12 mouse cellular contexts compared by ENCODE assay signal in the genomic region with DNA sequence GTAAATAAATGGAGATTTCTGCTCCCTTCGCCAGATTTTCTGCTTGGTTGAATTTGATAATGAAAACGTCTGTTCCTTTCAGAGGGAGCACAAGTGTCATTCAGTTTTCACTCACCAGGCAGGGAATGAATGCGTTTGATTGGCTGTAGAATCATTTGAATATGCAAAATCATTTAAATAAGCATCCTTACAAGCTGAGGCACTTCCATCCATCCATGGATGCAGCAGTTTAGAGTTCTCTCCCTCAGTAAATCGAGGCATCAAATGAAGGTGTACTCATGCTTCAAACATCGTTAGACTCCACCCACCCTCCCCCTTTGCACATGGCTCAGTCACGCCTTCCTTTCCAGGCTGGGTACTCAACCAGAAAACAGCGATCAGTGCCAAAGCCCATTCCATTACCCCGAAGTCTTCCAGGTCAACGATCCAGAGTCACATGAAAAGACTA.
A peak's percentile ranks its signal among the peaks of the same experiment; 100 is the strongest.
DNase-seq lines count a peak whose midpoint lies in the region; ATAC-seq and TF ChIP-seq lines count a peak whose summit lies in the region.
"Had no signal": no experiment of that assay in that cellular context is flagged by ENCODE, and none has a peak within 500 bp of the region (broad histone marks: within the 10 kb centered on the region; RNA-seq: fewer than 3 reads in every experiment).

No protein-coding gene starts in this region.

- peak; percentile 72 for ATAC-seq in forebrain, postnatal 0 days

- peak overlapping the region; percentile 36; the same call in 1 of the 2 replicates for H3K27ac ChIP-seq in forebrain, postnatal 0 days (ENCODE audit: low read depth, low read length)
- H3K27ac ChIP-seq: embryonic facial prominence, embryonic 13.5 days; liver, embryonic 14.5 days had no signal

- H3K4me2 ChIP-seq in forebrain, postnatal 0 days (ENCODE audit: low read depth) = peak overlapping the region; percentile 11; the same call in 1 of the 2 replicates
- H3K4me2 ChIP-seq: embryonic facial prominence, embryonic 13.5 days had no signal

- H3K4me3 ChIP-seq in forebrain, postnatal 0 days (ENCODE audit: low read depth, low read length) = no peak overlapping the region
- H3K4me3 ChIP-seq: embryonic facial prominence, embryonic 13.5 days had no signal

- no peak for TF ChIP-seq CTCF in forebrain, postnatal 0 days (IDR thresholded peaks at IDR 0.05; ENCODE audit: low read depth)

- H3K27me3 ChIP-seq in forebrain, postnatal 0 days (ENCODE audit: insufficient read depth, low read length) = no peaks in the 10 kb centered on the region
- H3K27me3 ChIP-seq: CH12.LX; embryonic facial prominence, embryonic 13.5 days had no signal

- DNase-seq in lung, postnatal 10 days = peak; percentile 14
- DNase-seq in lung, adult 18-20 months = no peak
- peak; percentile 58 for DNase-seq in forebrain, postnatal 0 days
- peak; percentile 72 for DNase-seq in kidney, postnatal 10 days
- peak; percentile 90 for DNase-seq in retina, postnatal 1 day
- no peak for DNase-seq in thymus, adult 18-20 months
- DNase-seq in layer of hippocampus, postnatal 25 days (ENCODE audit: extremely low spot score in 1 of 2, low spot score in 1 of 2) = no peak
- DNase-seq in MN1 (ENCODE audit: low spot score) = no peak
- DNase-seq: adrenal gland, postnatal 25 days had no signal

- 7% methylated on average over 9 of the region's 9 CpGs for WGBS in forebrain, postnatal 0 days

- no peaks in the 10 kb centered on the region for H3K36me3 ChIP-seq in forebrain, postnatal 0 days (ENCODE audit: insufficient read depth)

- peaks cover 21% of the 10 kb centered on the region for H3K4me1 ChIP-seq in forebrain, postnatal 0 days (ENCODE audit: insufficient read depth)

- H3K9ac ChIP-seq in forebrain, postnatal 0 days = no peak overlapping the region
- H3K9ac ChIP-seq: embryonic facial prominence, embryonic 13.5 days; liver, embryonic 14.5 days had no signal

- H3K9me3 ChIP-seq in forebrain, postnatal 0 days (ENCODE audit: low read length) = no peaks in the 10 kb centered on the region
- H3K9me3 ChIP-seq: embryonic facial prominence, embryonic 13.5 days had no signal

Comparison
In these comparisons a context has a peak if more than half of its experiments do, and no peak if none do; other contexts are left out.
1. DNase-seq: peak in lung, postnatal 10 days (single experiment), forebrain, postnatal 0 days (single experiment), kidney, postnatal 10 days (single experiment) and retina, postnatal 1 day (single experiment); none in lung, adult 18-20 months (0 of 2), thymus, adult 18-20 months (0 of 2), layer of hippocampus, postnatal 25 days (0 of 2) and MN1 (single experiment).